Mouse (Mus musculus): ENCODE measurements at regions not wholly inside any gene's neighbourhood (a gene's known extent, or its start where the extent isn't known, plus 50 kb on each side); places are given as distances from the start of the nearest gene placed in this dataset.
"Not testable (repeated sequence)": the region's sequence is repeated elsewhere in the genome, so short reads cannot be mapped to it uniquely, and the experiment has no call there.

GRCm38 (mm10) chr6:67674717-67675116 lies 139.1 kb upstream of the Tacstd2 start:
- not testable (repeated sequence) for DNase-seq (ENCODE audit: low read depth, low spot score)

- DNase-seq (ENCODE audit: low read depth, low spot score): not testable (repeated sequence)
These were observed 137.7 kb upstream of the Tacstd2 start for GRCm38 (mm10) chr6:67673316-67673715.

- DNase-seq (ENCODE audit: low read depth, low spot score): not testable (repeated sequence)
These were observed 132.5 kb upstream of the Tacstd2 start for GRCm38 (mm10) chr6:67668073-67668472.

GRCm38 (mm10) chr6:67631617-67632016 lies 96.0 kb upstream of the Tacstd2 start:
- no peak for DNase-seq (ENCODE audit: low read depth, low spot score)

- no peak for DNase-seq (ENCODE audit: low read depth, low spot score)
These were observed 74.8 kb upstream of the Tacstd2 start for GRCm38 (mm10) chr6:67610402-67610801.

GRCm38 (mm10) chr6:67609461-67609860 lies 73.9 kb upstream of the Tacstd2 start:
- not testable (repeated sequence) for DNase-seq (ENCODE audit: low read depth, low spot score)
